Mouse (Mus musculus): Measurements from ENCODE around the gene Utp6. TPM values are rescaled to one million over a fixed set of nuclear protein-coding genes. Genes with fewer than 3 reads are reported as not detected.

The Utp6 gene
- polyA plus RNA-seq, 1 experiment = 2.7 TPM

DNA sequence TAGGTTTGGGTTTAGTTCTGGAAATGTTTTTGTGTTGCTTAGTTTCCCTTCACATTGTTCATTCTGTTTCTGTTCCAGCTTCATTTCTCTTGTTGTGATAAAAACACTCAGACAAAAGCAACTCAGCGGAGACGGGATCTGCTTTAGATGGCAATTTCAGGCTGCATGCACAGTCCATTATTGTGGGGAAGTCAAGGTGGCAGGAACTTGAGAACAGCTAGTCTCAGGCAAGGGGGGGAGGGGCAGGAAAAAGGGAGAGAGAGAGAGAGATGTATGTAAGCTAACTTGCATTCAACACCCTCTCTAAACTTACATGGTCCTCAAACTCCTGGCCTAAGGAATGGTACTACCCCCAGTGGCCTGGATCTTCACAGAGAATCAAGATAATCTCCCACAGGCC is 13.2 kb upstream of the Utp6 start:
- TF ChIP-seq POLR2A (IDR thresholded peaks at IDR 0.05; ENCODE audit: low read depth, low read length) = no peak
- TF ChIP-seq CTCF (IDR thresholded peaks at IDR 0.05; ENCODE audit: extremely low read depth, insufficient read depth, insufficient read length, insufficient replicate concordance) = no peak
- Histone ChIP-seq H3K4me1 (ENCODE audit: control insufficient read depth, insufficient read depth, insufficient read length) (peaks cover 5% of the 10 kb centered on the region; the same call in 1 of the 2 replicates), H3K36me3 (ENCODE audit: control insufficient read depth, insufficient read depth, low read length) (no peaks in the 10 kb centered on the region), H3K4me3 (ENCODE audit: extremely low read depth, insufficient read depth, insufficient read length) (no peak overlapping the region), H3K27ac (ENCODE audit: insufficient read depth, low read length) (no peak overlapping the region), H3K27me3 (ENCODE audit: control insufficient read depth, insufficient read depth, low read length) (peaks cover 11% of the 10 kb centered on the region)
- 68% methylated on average over 2 of the region's 2 CpGs for WGBS
- DNase-seq (ENCODE audit: low read depth in 1 of 2, low spot score in 2 of 2) = no peak

- WGBS = 3% methylated on average over 41 of the region's 41 CpGs
- no peak overlapping the region for H3K27ac ChIP-seq (ENCODE audit: insufficient read depth, low read length)
- no peaks in the 10 kb centered on the region for H3K36me3 ChIP-seq (ENCODE audit: control insufficient read depth, insufficient read depth, low read length)
- H3K4me3 ChIP-seq (ENCODE audit: extremely low read depth, insufficient read depth, insufficient read length) = peak overlapping the region; percentile 48
- TF ChIP-seq CTCF (IDR thresholded peaks at IDR 0.05; ENCODE audit: extremely low read depth, insufficient read depth, insufficient read length, insufficient replicate concordance) (no peak), POLR2A (IDR thresholded peaks at IDR 0.05; ENCODE audit: low read depth, low read length) (no peak)
- H3K4me1 ChIP-seq (ENCODE audit: control insufficient read depth, insufficient read depth, insufficient read length) = peaks cover 5% of the 10 kb centered on the region; the same call in 1 of the 2 replicates
- H3K27me3 ChIP-seq (ENCODE audit: control insufficient read depth, insufficient read depth, low read length) = peaks cover 11% of the 10 kb centered on the region
- DNase-seq (ENCODE audit: low read depth in 1 of 2, low spot score in 2 of 2) = no peak
Measured at GRCm38 (mm10) chr11:79973626-79974476, 11.7 kb upstream of the Utp6 start.

- 19% methylated on average over 8 of the region's 8 CpGs for WGBS
- peaks cover 11% of the 10 kb centered on the region for H3K27me3 ChIP-seq (ENCODE audit: control insufficient read depth, insufficient read depth, low read length)
- peaks cover 5% of the 10 kb centered on the region; the same call in 1 of the 2 replicates for H3K4me1 ChIP-seq (ENCODE audit: control insufficient read depth, insufficient read depth, insufficient read length)
- TF ChIP-seq CTCF (IDR thresholded peaks at IDR 0.05; ENCODE audit: extremely low read depth, insufficient read depth, insufficient read length, insufficient replicate concordance) = no peak
- no peak for TF ChIP-seq POLR2A (IDR thresholded peaks at IDR 0.05; ENCODE audit: low read depth, low read length)
- H3K27ac ChIP-seq (ENCODE audit: insufficient read depth, low read length) = no peak overlapping the region
- H3K4me3 ChIP-seq (ENCODE audit: extremely low read depth, insufficient read depth, insufficient read length) = no peak overlapping the region; the same call in none of the 2 replicates
- no peak for DNase-seq (ENCODE audit: low read depth in 1 of 2, low spot score in 2 of 2)
- H3K36me3 ChIP-seq (ENCODE audit: control insufficient read depth, insufficient read depth, low read length) = no peaks in the 10 kb centered on the region
Measured at GRCm38 (mm10) chr11:79973133-79973532, 10.9 kb upstream of the Utp6 start.

- DNase-seq (ENCODE audit: low read depth in 1 of 2, low spot score in 2 of 2) = no peak
- H3K4me3 ChIP-seq (ENCODE audit: extremely low read depth, insufficient read depth, insufficient read length) = no peak overlapping the region
- WGBS = 87% methylated on average over 10 of the region's 10 CpGs
- H3K36me3 ChIP-seq (ENCODE audit: control insufficient read depth, insufficient read depth, low read length) = no peaks in the 10 kb centered on the region
- H3K4me1 ChIP-seq (ENCODE audit: control insufficient read depth, insufficient read depth, insufficient read length) = no peaks in the 10 kb centered on the region
- H3K27me3 ChIP-seq (ENCODE audit: control insufficient read depth, insufficient read depth, low read length) = 0 out of 2 replicates have a peak, but pooled peaks cover under 1% of the 10 kb centered on the region
- H3K27ac ChIP-seq (ENCODE audit: insufficient read depth, low read length) = no peak overlapping the region
- TF ChIP-seq POLR2A (IDR thresholded peaks at IDR 0.05; ENCODE audit: low read depth, low read length) (no peak), CTCF (IDR thresholded peaks at IDR 0.05; ENCODE audit: extremely low read depth, insufficient read depth, insufficient read length, insufficient replicate concordance) (no peak)
Measured at GRCm38 (mm10) chr11:79967752-79968151, 5.6 kb upstream of the Utp6 start.

DNA sequence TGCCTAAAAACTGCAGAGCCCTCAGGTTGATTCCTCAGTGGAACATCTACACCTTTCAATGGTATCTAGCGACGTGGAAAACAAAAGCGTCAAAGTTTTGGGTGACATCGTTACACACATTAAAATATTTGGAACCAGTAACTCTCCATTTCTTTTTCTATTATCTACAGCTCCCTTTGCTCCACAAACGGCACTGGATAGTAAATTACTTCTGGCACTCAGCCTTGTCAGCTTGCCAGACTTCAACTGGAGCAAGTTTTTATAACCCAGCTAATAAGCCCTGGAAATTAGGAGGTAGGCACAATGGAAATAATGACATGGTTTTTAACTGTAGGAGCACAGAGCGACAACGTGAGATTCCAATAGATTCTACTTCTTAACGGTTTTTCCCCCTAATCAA is 3.7 kb upstream of the Utp6 start:
- WGBS = 81% methylated on average over 8 of the region's 8 CpGs
- Histone ChIP-seq H3K27ac (ENCODE audit: insufficient read depth, low read length) (no peak overlapping the region), H3K27me3 (ENCODE audit: control insufficient read depth, insufficient read depth, low read length) (no peaks in the 10 kb centered on the region), H3K4me3 (ENCODE audit: extremely low read depth, insufficient read depth, insufficient read length) (no peak overlapping the region; the same call in 1 of the 2 replicates), H3K36me3 (ENCODE audit: control insufficient read depth, insufficient read depth, low read length) (no peaks in the 10 kb centered on the region), H3K4me1 (ENCODE audit: control insufficient read depth, insufficient read depth, insufficient read length) (no peaks in the 10 kb centered on the region; the same call in none of the 2 replicates)
- no peak for TF ChIP-seq CTCF (IDR thresholded peaks at IDR 0.05; ENCODE audit: extremely low read depth, insufficient read depth, insufficient read length, insufficient replicate concordance)
- no peak for DNase-seq (ENCODE audit: low read depth in 1 of 2, low spot score in 2 of 2)

- DNase-seq (ENCODE audit: low read depth in 1 of 2, low spot score in 2 of 2) = no peak
- no peak overlapping the region for H3K27ac ChIP-seq (ENCODE audit: insufficient read depth, low read length)
- no peak overlapping the region for H3K4me3 ChIP-seq (ENCODE audit: extremely low read depth, insufficient read depth, insufficient read length)
Measured at GRCm38 (mm10) chr11:79963212-79963974, 1.2 kb upstream of the Utp6 start.

More at GRCm38 (mm10) chr11:79963212-79963974, 1.2 kb upstream of the Utp6 start:
- 28% methylated on average over 8 of the region's 8 CpGs for WGBS
- Histone ChIP-seq H3K27me3 (ENCODE audit: control insufficient read depth, insufficient read depth, low read length) (no peaks in the 10 kb centered on the region), H3K4me1 (ENCODE audit: control insufficient read depth, insufficient read depth, insufficient read length) (no peaks in the 10 kb centered on the region; the same call in none of the 2 replicates), H3K36me3 (ENCODE audit: control insufficient read depth, insufficient read depth, low read length) (peaks cover 5% of the 10 kb centered on the region)
- TF ChIP-seq CTCF (IDR thresholded peaks at IDR 0.05; ENCODE audit: extremely low read depth, insufficient read depth, insufficient read length, insufficient replicate concordance) (no peak), POLR2A (IDR thresholded peaks at IDR 0.05; ENCODE audit: low read depth, low read length) (no peak)

All from spleen, adult 2 months (tissue).